Mouse (Mus musculus): ENCODE data around the gene Tprgl. TPM values are rescaled to one million over a fixed set of nuclear protein-coding genes. Genes with fewer than 3 reads are reported as not detected.
A peak's percentile ranks its signal among the peaks of the same experiment; 100 is the strongest.

Gene Tprgl
- polyA plus RNA-seq, 1 experiment, result 96.8 TPM

GRCm38 (mm10) chr4:154163296-154163695, 2.8 kb upstream of the Tprgl start:
- Histone ChIP-seq H3K4me2 (ENCODE audit: low read depth) (no peak overlapping the region), H3ac (ENCODE audit: control insufficient read depth, insufficient read length) (no peak overlapping the region), H3K4me3 (no peak overlapping the region), H3K27me3 (ENCODE audit: control insufficient read depth, insufficient read depth, insufficient read length) (no peaks in the 10 kb centered on the region), H3K79me2 (ENCODE audit: control insufficient read depth, insufficient read depth) (no peaks in the 10 kb centered on the region), H3K36me3 (ENCODE audit: control insufficient read depth, insufficient read depth) (no peaks in the 10 kb centered on the region)
- TF ChIP-seq MAX (IDR thresholded peaks at IDR 0.05; ENCODE audit: low read depth) (no peak), POLR2A (IDR thresholded peaks at IDR 0.05; ENCODE audit: insufficient read length, low read depth) (no peak), CEBPB (IDR thresholded peaks at IDR 0.05; ENCODE audit: insufficient read depth, poor library complexity, severe bottlenecking) (no peak), MYOG (IDR thresholded peaks at IDR 0.05; ENCODE audit: control insufficient read depth in 1 of 3, insufficient read depth in 1 of 3, insufficient read length in 2 of 3, low read depth in 2 of 3) (no peak), USF1 (IDR thresholded peaks at IDR 0.05; ENCODE audit: low read depth) (no peak), TCF12 (IDR thresholded peaks at IDR 0.05; ENCODE audit: insufficient read depth, poor library complexity, severe bottlenecking) (no peak), E2F4 (IDR thresholded peaks at IDR 0.05; ENCODE audit: insufficient read depth) (no peak), SRF (IDR thresholded peaks at IDR 0.05; ENCODE audit: control insufficient read depth, insufficient read length, low read depth) (no peak), POLR2AphosphoS2 (IDR thresholded peaks at IDR 0.05; ENCODE audit: insufficient read length, low read depth) (no peak), TCF3 (IDR thresholded peaks at IDR 0.05; ENCODE audit: insufficient read length, low read depth) (no peak), REST (IDR thresholded peaks at IDR 0.05; ENCODE audit: insufficient read depth, insufficient read length) (no peak)

GRCm38 (mm10) chr4:154159961-154160537, 417 bp downstream of the Tprgl start:
- Histone ChIP-seq H3K4me3 (peak overlapping the region; percentile 76), H3ac (ENCODE audit: control insufficient read depth, insufficient read length) (peak overlapping the region; percentile 81), H3K79me2 (ENCODE audit: control insufficient read depth, insufficient read depth) (no peaks in the 10 kb centered on the region), H3K27me3 (ENCODE audit: control insufficient read depth, insufficient read depth, insufficient read length) (no peaks in the 10 kb centered on the region), H3K4me2 (ENCODE audit: low read depth) (peak overlapping the region; percentile 88), H3K36me3 (ENCODE audit: control insufficient read depth, insufficient read depth) (no peaks in the 10 kb centered on the region)
- TF ChIP-seq TCF3 (IDR thresholded peaks at IDR 0.05; ENCODE audit: insufficient read length, low read depth) (no peak), CEBPB (IDR thresholded peaks at IDR 0.05; ENCODE audit: insufficient read depth, poor library complexity, severe bottlenecking) (no peak), MAX (IDR thresholded peaks at IDR 0.05; ENCODE audit: low read depth) (no peak), MYOD1 (IDR thresholded peaks at IDR 0.05; ENCODE audit: control insufficient read depth in 1 of 3, insufficient read length in 2 of 3, low read depth in 2 of 3) (no peak)

GRCm38 (mm10) chr4:154159002-154159401, 1.5 kb downstream of the Tprgl start:
- H3ac ChIP-seq (ENCODE audit: control insufficient read depth, insufficient read length), result no peak overlapping the region
- H3K4me3 ChIP-seq, result peak overlapping the region; percentile 76
- no peaks in the 10 kb centered on the region for H3K27me3 ChIP-seq (ENCODE audit: control insufficient read depth, insufficient read depth, insufficient read length)
- H3K79me2 ChIP-seq (ENCODE audit: control insufficient read depth, insufficient read depth), result no peaks in the 10 kb centered on the region
- H3K36me3 ChIP-seq (ENCODE audit: control insufficient read depth, insufficient read depth), result no peaks in the 10 kb centered on the region
- no peak for TF ChIP-seq REST (IDR thresholded peaks at IDR 0.05; ENCODE audit: insufficient read depth, insufficient read length)
- no peak for TF ChIP-seq MYOG (IDR thresholded peaks at IDR 0.05; ENCODE audit: control insufficient read depth in 1 of 3, insufficient read depth in 1 of 3, insufficient read length in 2 of 3, low read depth in 2 of 3)
- TF ChIP-seq POLR2AphosphoS2 (IDR thresholded peaks at IDR 0.05; ENCODE audit: insufficient read length, low read depth), result peak; percentile 60
- no peak for TF ChIP-seq MAX (IDR thresholded peaks at IDR 0.05; ENCODE audit: low read depth)
- no peak for TF ChIP-seq SRF (IDR thresholded peaks at IDR 0.05; ENCODE audit: control insufficient read depth, insufficient read length, low read depth)
- H3K4me2 ChIP-seq (ENCODE audit: low read depth), result peak overlapping the region; percentile 88

GRCm38 (mm10) chr4:154157970-154158662, 2.4 kb downstream of the Tprgl start:
- H3ac ChIP-seq (ENCODE audit: control insufficient read depth, insufficient read length), result no peak overlapping the region
- no peaks in the 10 kb centered on the region for H3K36me3 ChIP-seq (ENCODE audit: control insufficient read depth, insufficient read depth)
- H3K4me3 ChIP-seq, result no peak overlapping the region
- H3K79me2 ChIP-seq (ENCODE audit: control insufficient read depth, insufficient read depth), result no peaks in the 10 kb centered on the region
- no peaks in the 10 kb centered on the region for H3K27me3 ChIP-seq (ENCODE audit: control insufficient read depth, insufficient read depth, insufficient read length)
- no peak overlapping the region for H3K4me2 ChIP-seq (ENCODE audit: low read depth)
- TF ChIP-seq POLR2AphosphoS2 (IDR thresholded peaks at IDR 0.05; ENCODE audit: insufficient read length, low read depth) (peak; percentile 32), USF1 (IDR thresholded peaks at IDR 0.05; ENCODE audit: low read depth) (no peak)

GRCm38 (mm10) chr4:154156050-154156449, 4.4 kb downstream of the Tprgl start:
- TF ChIP-seq TCF3 (IDR thresholded peaks at IDR 0.05; ENCODE audit: insufficient read length, low read depth) (no peak), TCF12 (IDR thresholded peaks at IDR 0.05; ENCODE audit: insufficient read depth, poor library complexity, severe bottlenecking) (no peak), USF1 (IDR thresholded peaks at IDR 0.05; ENCODE audit: low read depth) (no peak), POLR2AphosphoS2 (IDR thresholded peaks at IDR 0.05; ENCODE audit: insufficient read length, low read depth) (no peak), E2F4 (IDR thresholded peaks at IDR 0.05; ENCODE audit: insufficient read depth) (no peak), REST (IDR thresholded peaks at IDR 0.05; ENCODE audit: insufficient read depth, insufficient read length) (no peak)
- no peaks in the 10 kb centered on the region for H3K36me3 ChIP-seq (ENCODE audit: control insufficient read depth, insufficient read depth)
- no peak overlapping the region for H3K4me2 ChIP-seq (ENCODE audit: low read depth)
- H3K27me3 ChIP-seq (ENCODE audit: control insufficient read depth, insufficient read depth, insufficient read length), result no peaks in the 10 kb centered on the region
- no peaks in the 10 kb centered on the region for H3K79me2 ChIP-seq (ENCODE audit: control insufficient read depth, insufficient read depth)
- no peak overlapping the region for H3K4me3 ChIP-seq
- no peak overlapping the region for H3ac ChIP-seq (ENCODE audit: control insufficient read depth, insufficient read length)
